Mouse (Mus musculus): ENCODE data around the gene Slc35a2. TPM values are rescaled to one million over a fixed set of nuclear protein-coding genes. Genes with fewer than 3 reads are reported as not detected.

Gene Slc35a2
- 44.6 and 51.1 TPM in 2 replicates for polyA plus RNA-seq (2012; rRNA removed)

GRCm38 (mm10) chrX:7883841-7884567 is at the start of gene Slc35a2:
Gene Slc35a2 (plus strand): TSS chrX:7884028.
- peak; percentile 72 to 86 for DNase-seq (ENCODE audit: extremely low spot score in 1 of 2, low spot score in 1 of 2)

GRCm38 (mm10) chrX:7837146-7837545 is 46.7 kb upstream of the Slc35a2 start:
- no peak for DNase-seq (ENCODE audit: extremely low spot score in 1 of 2, low spot score in 1 of 2)

GRCm38 (mm10) chrX:7840842-7841162 is 43.0 kb upstream of the Slc35a2 start:
- no peak for DNase-seq (ENCODE audit: extremely low spot score in 1 of 2, low spot score in 1 of 2)

- peak; percentile 92 to 93 for DNase-seq (ENCODE audit: extremely low spot score in 1 of 2, low spot score in 1 of 2)
These were observed 42.4 kb upstream of the Slc35a2 start, which contains the start of gene Otud5 for GRCm38 (mm10) chrX:7841163-7842162. Gene Otud5 (plus strand): TSS chrX:7841364.

- no peak for DNase-seq (ENCODE audit: extremely low spot score in 1 of 2, low spot score in 1 of 2)
These were observed 41.5 kb upstream of the Slc35a2 start for GRCm38 (mm10) chrX:7842318-7842717.

GRCm38 (mm10) chrX:7847845-7848244 is 36.0 kb upstream of the Slc35a2 start:
- DNase-seq (ENCODE audit: extremely low spot score in 1 of 2, low spot score in 1 of 2): peak in 1 of 2 experiments; percentile 28

GRCm38 (mm10) chrX:7854578-7854977 is 29.2 kb upstream of the Slc35a2 start:
- peak in 1 of 2 experiments; percentile 52 for DNase-seq (ENCODE audit: extremely low spot score in 1 of 2, low spot score in 1 of 2)

- DNase-seq (ENCODE audit: extremely low spot score in 1 of 2, low spot score in 1 of 2): no peak
These were observed 24.6 kb upstream of the Slc35a2 start for GRCm38 (mm10) chrX:7859191-7859753.

- no peak for DNase-seq (ENCODE audit: extremely low spot score in 1 of 2, low spot score in 1 of 2)
These were observed 20.6 kb upstream of the Slc35a2 start for GRCm38 (mm10) chrX:7863181-7863580.

GRCm38 (mm10) chrX:7864551-7864950 is 19.3 kb upstream of the Slc35a2 start:
- DNase-seq (ENCODE audit: extremely low spot score in 1 of 2, low spot score in 1 of 2): no peak

- no peak for DNase-seq (ENCODE audit: extremely low spot score in 1 of 2, low spot score in 1 of 2)
These were observed 18.5 kb upstream of the Slc35a2 start for GRCm38 (mm10) chrX:7865343-7865742.

GRCm38 (mm10) chrX:7865786-7866185 is 18.0 kb upstream of the Slc35a2 start:
- no peak for DNase-seq (ENCODE audit: extremely low spot score in 1 of 2, low spot score in 1 of 2)

GRCm38 (mm10) chrX:7867141-7867540 is 16.7 kb upstream of the Slc35a2 start:
- no peak for DNase-seq (ENCODE audit: extremely low spot score in 1 of 2, low spot score in 1 of 2)

- DNase-seq (ENCODE audit: extremely low spot score in 1 of 2, low spot score in 1 of 2): no peak
These were observed 15.3 kb upstream of the Slc35a2 start for GRCm38 (mm10) chrX:7868506-7868905.

GRCm38 (mm10) chrX:7869826-7870225 is 14.0 kb upstream of the Slc35a2 start:
- DNase-seq (ENCODE audit: extremely low spot score in 1 of 2, low spot score in 1 of 2): no peak

GRCm38 (mm10) chrX:7878007-7878419 is 5.8 kb upstream of the Slc35a2 start, which contains the start of gene Pim2:
Gene Pim2 (plus strand): TSS chrX:7878262.
- DNase-seq (ENCODE audit: extremely low spot score in 1 of 2, low spot score in 1 of 2): peak; percentile 79 to 85

- DNase-seq (ENCODE audit: extremely low spot score in 1 of 2, low spot score in 1 of 2): peak; percentile 29 to 41
These were observed 5.3 kb upstream of the Slc35a2 start for GRCm38 (mm10) chrX:7878495-7878894.

GRCm38 (mm10) chrX:7879819-7880218 is 4.0 kb upstream of the Slc35a2 start:
- DNase-seq (ENCODE audit: extremely low spot score in 1 of 2, low spot score in 1 of 2): peak; percentile 28 to 71

GRCm38 (mm10) chrX:7898211-7898610 is 14.4 kb downstream of the Slc35a2 start:
- DNase-seq (ENCODE audit: extremely low spot score in 1 of 2, low spot score in 1 of 2): no peak

GRCm38 (mm10) chrX:7898880-7899874 is 15.3 kb downstream of the Slc35a2 start, which contains the start of the genes Pqbp1 and Timm17b:
Gene Pqbp1 (minus strand): TSS chrX:7899269.
Gene Timm17b (plus strand): TSS chrX:7899357.
- peak; percentile 81 to 89 for DNase-seq (ENCODE audit: extremely low spot score in 1 of 2, low spot score in 1 of 2)
